Mouse (Mus musculus) kidney, postnatal 36 days (tissue): ENCODE measurements around the gene Rab4a.
"Not testable (repeated sequence)": the region's sequence is repeated elsewhere in the genome, so short reads cannot be mapped to it uniquely, and the experiment has no call there.

Experiments used
- DNase-seq, 2 experiments: peaks; one replicate each; pipeline ENCODE4 v3.0.0; 2021 to 2022; ENCODE audit warnings: mixed read lengths in 2 of 2

The Rab4a gene

DNA sequence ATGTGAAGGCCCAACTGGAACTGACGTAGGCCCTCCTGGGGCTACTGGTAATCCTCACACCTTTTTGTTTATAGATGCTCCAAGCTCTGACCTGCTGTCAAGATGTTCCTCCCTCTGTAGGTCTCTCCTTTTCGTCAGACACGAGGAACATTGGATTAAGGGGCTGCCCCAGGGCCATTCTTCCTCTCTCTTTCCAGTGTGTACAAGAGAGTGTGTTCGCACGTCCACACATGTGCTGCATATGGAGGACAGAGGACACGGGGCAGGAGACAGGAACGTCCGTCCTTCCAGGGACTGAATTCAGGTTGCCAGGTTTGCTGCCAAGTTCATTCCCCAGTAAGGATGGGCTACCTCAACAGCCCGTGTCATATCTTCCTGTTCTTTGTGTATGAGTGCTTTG lies 16.3 kb upstream of the Rab4a start:
- DNase-seq = no peak

DNA sequence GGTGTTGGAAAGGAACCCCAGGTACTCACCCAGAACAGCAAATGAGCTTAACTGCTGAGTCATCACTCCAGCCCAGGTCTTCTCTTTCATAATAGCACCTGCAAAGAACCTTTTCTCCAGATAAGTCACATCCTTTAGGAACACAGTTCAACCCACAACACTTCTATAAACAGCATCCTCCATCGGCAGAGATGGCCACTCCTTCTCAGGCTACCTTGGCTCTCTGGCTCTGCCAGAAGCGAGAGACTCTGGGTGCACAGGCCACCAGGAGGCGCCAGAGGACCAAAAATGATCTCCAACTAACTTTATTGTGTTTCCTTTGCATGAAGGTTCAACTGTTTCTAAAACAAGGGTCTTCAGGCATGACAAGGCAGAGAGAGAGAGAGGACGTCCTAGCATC lies 15.8 kb upstream of the Rab4a start:
- DNase-seq = peak; percentile 85 to 96

DNA sequence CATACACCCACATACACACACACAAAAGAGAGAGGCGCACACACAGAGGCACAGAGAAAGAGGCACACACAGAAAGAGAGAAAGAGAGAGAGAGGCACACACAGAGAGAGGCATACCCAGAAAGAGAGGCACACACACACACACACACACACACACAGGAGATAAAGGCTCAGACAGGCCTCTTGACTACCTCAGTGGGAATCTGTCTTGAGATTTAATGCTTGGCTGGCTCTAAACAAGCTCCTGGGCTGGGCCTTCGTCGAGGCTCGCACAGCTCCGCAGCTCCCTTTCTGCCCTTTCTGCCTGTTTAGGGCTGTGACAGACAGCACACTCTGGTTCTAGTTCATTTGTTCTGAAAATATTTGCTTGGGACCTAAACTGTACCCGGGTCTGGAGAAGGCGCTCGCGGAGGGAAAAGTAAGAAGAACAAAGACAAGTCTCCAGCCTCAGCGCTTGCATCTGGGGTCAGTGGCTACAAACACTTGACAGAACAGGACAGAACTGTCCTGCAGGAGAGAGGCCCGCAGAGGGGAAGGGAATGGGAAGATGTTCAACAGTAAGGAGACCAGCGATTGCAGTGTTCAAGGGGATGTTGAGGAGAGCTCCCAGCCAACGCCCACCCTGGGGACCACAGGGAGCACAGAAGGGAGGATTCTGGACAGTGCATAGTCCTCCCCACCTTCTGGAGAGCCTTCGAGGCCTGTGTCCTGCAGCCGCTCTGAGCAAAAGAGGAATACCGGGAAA lies 14.5 kb upstream of the Rab4a start:
- DNase-seq = peak; percentile 29 to 38

DNA sequence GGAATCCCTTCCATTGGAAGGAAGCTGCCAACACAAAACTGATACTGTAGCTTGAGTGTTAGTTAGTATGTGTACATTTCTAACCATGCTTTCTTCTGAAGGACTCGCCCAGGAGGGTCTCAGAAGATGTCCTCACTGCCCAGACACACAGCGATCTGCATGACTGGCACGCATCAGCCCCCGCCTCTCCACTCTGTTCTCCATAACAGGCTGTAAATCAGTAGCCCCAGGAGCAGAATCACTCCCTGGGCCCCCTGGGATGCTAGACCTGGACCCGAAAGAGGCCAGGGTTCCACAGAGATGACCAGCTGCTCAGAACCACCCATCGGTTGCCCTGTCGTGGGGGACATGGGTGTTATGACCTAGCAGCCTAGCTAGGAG lies 13.9 kb upstream of the Rab4a start:
- no peak for DNase-seq

DNA sequence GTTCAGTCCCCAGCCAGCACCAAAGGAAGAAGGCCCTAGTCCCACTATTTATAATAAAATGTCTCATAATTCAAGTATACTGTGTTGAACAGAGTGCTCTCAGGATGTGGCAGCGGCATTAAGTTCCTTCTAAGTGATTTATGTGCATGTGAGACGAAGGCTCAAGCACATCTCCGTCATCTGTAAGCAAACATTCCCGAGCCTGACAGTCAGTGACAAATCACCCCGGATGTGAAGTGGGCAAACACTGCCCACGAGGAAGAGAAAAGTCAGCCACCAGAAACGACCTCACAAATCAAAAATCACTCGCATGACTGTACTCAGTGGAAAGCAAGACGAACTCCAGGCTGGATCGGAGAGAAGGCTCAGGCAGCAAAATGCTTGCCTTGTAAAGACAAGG lies 11.9 kb upstream of the Rab4a start:
- no peak for DNase-seq

DNA sequence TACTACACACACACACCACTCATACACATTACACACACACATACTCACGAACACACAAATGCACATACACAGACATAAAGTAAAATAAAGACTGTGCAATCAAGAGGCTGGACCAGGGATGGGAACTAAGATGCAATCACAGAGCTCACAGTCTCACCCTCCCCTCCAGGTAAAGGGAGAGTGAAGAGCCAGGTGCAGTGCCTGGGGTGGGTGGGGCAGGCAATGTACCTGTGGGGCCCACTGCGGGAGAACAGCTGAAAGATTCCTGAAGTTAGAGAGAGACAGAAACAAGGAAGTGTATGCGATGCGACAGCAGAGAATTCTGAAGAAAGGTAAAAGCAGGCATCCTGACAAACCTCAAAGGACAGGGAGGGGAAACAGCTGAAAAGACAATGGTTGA lies 11.0 kb upstream of the Rab4a start:
- DNase-seq = no peak

DNA sequence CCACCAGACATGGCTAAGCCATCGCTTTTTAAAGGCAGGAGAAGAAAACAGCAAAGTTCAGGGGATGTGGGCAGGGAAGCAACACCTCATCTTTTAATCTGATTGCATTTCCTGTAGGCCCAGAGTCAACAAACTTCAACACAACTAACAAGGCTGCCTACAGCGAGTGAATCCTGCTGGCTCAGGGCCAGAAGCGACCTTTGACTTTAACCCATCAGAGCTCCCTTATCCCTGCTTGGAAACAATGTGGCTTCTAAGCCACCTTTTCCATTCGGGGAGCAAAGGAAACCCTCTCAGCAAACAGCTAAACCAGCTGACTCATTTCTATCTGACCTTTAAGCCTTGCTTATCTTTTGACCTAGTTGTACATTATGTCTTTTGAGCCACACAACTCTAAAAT lies 9.0 kb upstream of the Rab4a start:
- DNase-seq = peak; percentile 45 to 79

DNA sequence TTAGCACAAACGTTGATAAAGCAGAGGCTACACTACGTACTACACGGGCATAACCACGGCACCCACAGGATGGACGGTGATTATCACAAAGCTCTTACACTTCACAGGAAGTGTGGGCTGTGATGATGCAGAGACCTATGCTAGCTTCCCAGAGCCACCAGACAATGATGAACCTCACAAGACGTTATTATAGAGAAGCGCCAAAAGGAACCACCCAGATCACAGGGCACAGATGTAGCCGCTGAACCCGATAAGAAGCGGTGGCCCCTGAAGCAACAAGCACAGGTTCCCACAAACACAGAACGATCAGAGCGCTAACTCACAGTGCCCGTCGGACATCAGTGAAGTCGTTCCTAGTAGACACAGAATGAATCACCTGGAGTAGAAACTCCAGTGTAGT lies 7.9 kb upstream of the Rab4a start:
- DNase-seq = no peak

DNA sequence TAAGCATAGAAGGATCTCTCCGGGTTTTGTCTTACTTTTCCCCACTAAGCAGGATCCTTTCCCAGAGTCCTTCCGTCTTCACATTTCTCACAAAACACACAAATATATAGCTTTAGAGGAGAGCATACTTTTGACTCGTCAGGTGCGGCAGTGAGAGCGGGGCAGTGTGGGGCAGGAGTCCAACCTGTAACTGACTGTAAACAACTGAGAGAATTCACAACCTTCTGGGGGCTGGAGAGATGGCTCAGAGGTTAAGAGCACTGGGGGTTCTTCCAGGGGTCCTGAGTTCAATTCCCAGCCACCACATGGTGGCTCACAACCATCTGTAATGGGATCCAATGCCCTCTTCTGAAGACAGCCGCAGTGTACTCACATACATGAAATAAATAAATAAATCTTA lies 6.4 kb upstream of the Rab4a start:
- DNase-seq = no peak

DNA sequence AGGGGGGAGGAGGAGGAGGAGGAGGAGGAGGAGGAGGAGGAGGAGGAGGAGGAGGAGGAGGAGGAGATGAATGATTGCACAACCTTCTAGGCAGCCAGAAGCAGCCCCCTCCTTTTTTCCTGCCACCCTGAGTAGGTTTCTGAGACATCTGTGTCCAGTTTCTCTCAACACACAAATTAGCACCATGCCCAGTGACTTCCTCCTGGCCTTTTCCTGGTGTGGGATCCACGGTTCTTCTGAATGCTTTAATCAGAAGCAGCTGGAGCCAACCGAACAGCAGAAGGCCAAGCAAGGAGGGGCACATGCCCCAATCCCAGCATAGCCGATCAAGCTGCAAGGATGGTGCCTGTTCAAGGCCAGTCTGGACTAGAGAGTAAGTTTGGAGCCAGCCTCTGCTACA lies 5.9 kb upstream of the Rab4a start:
- DNase-seq = no peak

DNA sequence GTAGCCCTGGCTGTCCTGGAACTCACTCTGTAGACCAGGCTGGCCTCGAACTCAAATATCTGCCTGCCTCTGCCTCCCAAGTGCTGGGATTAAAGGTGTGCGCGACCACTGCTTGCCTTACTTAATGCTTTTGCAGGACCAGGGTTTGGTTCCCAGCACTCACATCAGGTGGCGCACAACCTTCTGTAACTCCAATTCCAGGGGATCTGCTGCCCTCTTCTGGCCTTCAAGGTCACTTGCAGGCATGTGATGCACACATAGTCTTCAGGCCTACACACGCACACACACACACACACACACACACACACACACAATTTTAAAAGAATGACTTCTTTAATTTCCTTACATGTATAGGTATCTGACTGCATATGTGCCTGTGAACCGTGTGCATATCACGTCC lies 4.9 kb upstream of the Rab4a start:
- DNase-seq = no peak

DNA sequence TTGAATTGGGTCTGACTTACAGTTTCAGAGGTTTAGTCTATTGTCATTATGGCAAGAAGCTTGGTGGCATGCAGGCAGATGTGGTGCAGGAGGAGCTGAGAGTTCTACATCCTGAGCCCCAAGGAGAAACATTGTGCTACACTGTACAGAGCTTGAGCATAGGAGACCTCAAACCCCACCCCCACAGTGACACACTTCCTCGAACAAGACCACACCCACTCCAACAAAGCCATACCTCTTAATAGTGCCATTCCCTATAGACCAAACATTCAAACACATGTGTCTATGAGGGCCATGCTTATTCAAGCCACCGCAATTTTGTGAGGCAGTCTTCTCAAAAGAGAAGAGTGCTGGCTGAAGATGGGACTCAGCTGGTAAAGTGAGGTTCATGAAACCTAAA lies 4.2 kb upstream of the Rab4a start:
- no peak for DNase-seq

DNA sequence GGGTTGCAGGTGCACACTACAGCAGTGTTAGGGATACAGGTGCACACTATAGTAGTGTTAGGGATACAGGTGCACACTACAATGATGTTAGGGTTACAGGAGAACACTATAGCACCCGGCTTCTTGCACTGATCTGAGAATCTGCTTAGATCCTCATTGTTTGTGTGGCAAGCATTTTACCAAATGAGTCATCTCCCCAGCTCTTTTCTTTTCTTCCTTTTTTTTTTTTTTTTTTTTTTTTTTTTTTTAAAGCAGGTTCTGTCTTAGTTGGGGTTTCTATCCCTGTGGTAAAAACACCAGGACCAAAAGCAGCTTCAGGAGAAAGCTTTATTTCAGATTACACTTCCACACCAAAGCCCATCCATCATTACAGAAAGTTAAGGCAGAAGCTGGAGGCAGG lies 2.1 kb upstream of the Rab4a start:
- no peak for DNase-seq

DNA sequence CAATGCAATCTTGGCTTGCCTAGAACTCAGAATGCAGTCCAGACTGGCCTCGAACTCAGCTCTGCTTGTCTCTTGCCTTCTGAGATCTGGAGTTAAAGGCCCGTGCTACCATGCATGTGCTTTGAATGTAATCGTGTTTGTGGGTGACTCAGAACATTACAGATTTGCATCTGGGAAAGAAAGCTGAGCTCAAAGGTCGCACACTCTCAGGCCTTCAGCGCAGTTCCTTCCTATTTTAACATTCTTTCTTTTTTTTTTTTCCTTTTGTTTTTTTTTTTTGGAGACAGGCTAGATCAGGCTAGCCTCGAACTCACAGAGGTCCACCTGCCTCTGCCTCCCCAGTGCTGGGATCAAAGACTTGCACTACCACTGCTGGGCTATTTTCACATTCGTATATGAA lies 1.2 kb upstream of the Rab4a start:
- DNase-seq = no peak

DNA sequence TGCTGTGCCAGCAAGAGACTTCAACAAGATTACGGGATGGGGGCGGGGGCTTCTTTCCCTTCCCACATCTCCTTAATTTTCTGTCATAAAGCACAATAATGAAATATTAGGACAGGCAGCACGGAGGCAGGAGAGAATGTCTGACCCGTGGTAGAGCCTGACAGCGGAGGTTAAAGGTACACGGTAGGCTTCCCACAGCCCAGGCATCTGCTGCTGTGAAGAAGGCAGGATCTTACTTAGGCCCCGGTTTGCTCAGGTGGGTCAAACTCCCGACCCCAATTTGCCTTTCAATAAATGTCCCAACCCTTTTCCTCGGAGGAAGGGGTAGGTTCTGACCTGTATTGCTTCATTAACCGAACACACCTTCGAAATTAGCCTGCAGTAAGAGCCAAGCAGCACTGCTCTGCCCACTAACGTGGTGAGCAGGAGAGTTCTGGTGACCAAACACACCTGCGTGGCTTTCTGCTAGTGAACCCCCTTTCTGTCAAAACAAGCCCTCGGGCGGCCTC lies 522 bp upstream of the Rab4a start:
- DNase-seq = no peak

DNA sequence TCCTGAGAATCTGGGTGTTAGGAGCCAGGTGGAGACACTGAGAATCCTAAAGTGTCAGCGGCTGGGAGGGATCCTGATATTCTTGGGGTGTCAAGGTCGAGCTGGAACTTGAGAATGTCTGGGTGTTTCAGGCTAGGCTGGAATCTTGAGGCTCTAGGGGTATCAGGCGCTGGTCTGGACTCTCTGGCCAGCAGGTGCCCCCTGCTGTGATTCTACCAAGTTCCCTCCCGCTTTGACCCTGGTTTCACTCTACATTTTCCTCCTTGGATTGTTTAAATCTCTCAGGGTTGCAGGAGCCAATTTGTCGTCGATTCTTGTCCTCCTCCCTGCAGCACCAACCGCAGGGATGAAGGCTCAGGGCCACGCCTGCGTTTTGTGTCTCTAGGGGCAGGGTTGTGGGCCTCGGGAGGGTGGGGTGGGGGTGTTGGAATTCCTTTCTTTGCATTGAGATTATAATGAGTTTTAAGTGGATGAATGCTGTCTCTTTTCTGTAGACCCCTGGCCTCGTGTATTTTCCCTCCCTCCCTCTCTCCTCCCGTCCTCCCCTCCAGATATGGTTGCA lies 670 bp downstream of the Rab4a start:
- peak; percentile 29 to 36 for DNase-seq

DNA sequence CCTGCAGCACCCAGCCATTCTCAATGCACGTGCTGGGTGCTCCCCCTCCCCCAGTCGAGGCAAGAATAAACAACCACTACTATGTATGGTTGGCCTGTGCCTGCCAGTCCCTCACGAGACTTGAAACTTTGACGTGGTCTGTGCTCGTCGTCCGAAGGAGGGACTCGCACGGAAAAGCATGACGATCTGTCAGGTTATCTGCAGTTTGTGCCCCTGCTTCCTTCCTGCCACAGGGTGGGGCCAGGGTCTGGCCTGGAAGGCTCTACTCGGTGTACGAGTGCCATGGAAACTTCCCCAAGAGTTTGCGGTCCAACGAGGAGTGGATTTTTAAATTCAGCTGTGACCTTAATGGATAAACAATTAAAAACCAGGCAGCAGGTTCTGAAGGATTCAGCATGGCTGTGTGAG lies 1.2 kb downstream of the Rab4a start:
- DNase-seq = peak; percentile 58 to 62

DNA sequence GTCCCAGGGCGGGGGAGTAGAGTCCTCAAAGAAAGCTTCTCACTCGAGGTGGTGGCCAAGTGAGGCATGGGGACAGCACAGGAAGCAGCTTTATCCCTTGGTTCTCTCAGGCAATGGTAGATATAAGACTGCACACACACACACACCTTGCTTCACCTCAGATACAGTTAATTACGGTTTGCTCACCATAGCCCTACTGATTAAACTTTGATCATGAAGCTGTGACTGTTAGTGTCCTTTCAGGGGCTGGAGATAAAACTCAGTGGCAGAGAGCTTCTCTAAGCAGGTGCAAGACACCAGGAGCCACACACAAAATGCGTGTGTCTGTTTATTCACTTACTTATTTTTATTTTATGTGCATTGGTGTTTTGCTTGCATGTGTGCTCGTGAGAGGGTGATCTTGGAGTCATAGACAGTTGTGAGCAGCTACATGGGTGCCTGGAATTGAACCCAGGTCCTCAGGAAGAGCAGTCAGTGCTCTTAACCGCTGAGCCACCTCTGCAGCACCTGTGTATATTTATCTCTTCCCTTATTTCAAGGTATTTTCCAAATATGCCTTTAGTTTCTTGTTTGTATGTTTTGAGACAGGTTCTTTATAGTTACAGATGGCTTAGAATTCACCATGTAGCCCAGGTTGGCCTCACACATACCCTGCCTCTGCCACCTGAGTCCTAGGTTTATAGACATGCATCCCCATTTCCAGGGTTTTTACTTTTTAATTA lies 2.2 kb downstream of the Rab4a start:
- no peak for DNase-seq

DNA sequence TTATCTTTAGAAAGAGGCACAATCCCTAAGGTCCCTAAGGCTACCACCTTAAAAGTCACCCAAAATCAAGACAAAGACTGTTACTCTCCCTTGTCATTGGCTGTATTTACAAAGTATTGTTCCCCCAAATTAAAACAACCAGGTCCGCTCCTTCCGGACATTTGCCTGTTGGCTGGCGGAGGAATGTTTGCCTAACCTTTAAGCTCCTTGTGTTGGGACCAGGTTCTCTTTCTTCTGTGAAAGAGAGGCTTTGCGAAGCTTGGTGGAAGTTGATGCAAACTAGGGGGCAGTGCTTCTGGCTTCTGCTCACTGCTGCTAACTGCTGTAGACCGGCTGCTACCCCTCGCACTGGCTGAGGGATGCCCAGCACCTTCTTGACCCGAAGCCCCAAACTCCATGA lies 2.9 kb downstream of the Rab4a start:
- DNase-seq = no peak

DNA sequence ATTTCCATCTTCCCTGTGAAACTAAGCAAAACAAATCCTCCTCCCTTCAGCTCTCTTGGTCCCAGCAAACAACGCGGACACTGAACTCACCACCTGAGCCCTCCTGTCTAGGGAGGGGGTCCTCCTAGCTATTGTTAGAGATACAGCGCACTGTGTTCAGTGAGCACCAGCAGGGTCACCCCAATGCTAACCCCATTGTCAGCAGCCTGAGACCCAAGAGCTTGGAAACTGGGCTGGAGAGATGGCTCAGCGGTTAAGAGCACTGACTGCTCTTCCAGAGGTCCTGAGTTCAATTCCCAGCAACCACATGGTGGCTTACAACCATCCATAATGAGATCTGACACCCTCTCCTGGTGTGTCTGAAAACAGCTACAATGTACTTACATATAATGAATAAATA lies 3.6 kb downstream of the Rab4a start:
- not testable (repeated sequence) for DNase-seq

DNA sequence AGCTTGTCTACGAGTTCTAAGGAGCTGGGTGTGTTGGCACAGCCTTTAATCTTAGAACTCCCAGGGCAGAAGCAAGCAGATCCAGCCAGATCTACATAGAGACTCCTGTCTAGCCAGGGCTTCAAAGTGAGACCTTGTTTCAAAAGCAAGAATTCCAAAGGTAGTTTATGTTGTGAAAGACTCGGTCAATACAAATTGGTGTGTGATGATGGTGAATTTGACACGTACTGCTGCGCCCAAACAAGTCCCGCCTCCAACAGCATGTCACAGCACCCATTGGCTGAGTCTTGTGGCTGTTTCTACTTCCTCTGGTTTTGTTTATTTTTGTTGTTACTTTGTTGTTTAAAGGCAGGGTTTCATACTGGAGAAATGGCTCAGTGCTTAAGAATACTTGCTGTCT lies 6.4 kb downstream of the Rab4a start:
- DNase-seq = no peak

DNA sequence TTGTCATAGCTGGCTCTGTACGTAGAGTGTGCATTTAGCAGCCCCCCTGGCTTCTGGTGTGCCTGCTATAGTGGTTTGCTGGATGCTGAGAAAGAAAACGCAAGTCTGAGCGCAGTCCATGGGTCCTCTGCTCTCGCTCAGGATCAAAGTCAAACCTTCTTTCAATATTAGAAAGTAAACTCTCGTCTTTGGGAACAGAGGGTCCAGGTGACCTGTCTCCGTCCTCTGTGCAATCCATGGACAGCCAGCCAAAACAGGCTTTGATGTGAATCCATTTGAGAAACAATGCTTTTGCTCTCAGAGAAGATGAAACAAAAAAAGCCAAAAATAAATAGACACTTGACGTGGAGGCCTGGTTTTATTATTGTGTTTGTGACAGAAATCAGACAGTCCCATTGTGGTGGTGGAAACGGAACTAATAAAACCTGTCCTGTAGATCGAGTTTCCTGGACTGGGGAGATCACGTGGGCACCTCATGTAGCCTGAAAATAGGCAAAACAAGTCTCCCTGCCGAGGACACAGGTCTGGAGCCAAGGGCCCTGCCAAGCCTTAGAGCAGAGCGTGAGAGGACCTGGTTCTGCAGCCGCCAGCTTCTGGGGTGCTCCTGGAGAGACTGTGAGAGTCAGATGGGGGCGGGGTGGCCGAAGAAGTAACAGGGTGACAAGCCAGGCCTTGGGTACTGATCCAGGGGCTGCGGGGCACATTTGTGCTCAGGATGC lies 7.5 kb downstream of the Rab4a start:
- DNase-seq = peak; percentile 68 to 79

DNA sequence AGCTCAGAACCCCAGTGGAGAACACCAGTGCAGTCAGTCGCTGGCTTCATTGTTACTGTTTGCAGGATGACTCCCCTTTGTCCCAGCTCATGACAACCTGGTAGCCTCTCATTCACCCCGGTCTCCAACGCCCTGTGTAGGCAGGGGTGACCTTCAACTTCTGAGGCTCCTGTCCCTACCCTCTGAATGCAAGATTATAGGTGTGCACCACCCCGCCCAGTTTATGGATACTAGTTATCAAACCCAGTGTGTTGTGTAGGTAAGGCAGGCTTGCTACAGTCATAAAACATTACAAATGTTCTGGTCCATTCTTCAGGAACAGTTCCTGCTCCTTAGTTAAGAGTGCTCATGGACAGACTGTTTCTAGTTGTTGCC lies 8.1 kb downstream of the Rab4a start:
- DNase-seq = no peak

DNA sequence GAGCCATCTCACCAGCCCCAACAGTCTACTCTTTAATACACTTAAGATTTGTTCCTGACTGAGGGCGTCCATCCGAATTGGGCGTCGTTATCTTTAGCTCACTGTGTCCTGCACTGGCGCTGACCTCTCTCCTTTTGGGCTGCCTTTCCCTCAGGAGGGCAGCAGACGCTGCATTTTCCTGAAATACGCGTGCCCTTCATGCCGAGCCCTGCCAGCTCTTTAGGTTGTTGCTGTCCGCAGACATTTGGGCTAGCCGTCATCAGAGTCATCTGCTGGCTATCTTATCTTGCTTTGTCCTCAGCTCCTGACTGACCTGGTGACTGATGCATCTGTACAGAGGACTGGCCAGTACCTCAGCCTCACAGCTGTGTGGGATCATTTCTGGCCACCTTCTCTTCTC lies 9.5 kb downstream of the Rab4a start:
- no peak for DNase-seq
